Mouse (Mus musculus) heart, postnatal 10 days (tissue): ENCODE measurements around the gene Rln1. TPM values are rescaled to one million over a fixed set of nuclear protein-coding genes. Genes with fewer than 3 reads are reported as not detected.

Source experiments
- DNase-seq, 2 experiments: peaks; one replicate each; pipeline ENCODE4 v3.0.0; 2021
- intact Hi-C: fragments of 180-260 bp; cut with DNase I; formaldehyde crosslinking; loops from one replicate; pipeline ENCODE4 v1.15.1; 2025
- total RNA-seq, 2 experiments: library from RNA; stranded (reverse); gene quantifications; 2 replicates each; pipeline ENCODE4 v1.2.3; 2021

Gene Rln1
- total RNA-seq: not detected

- peak; percentile 14 to 51 for DNase-seq
- intact Hi-C loops: no loop called here
Observed at GRCm38 (mm10) chr19:29334068-29334745, at the start of gene Rln1. Gene Rln1, minus strand, starts transcription at chr19:29334670.

GRCm38 (mm10) chr19:29383368-29383767, 48.9 kb upstream of the Rln1 start:
- no peak for DNase-seq
- intact Hi-C loops: no loop called here

DNA sequence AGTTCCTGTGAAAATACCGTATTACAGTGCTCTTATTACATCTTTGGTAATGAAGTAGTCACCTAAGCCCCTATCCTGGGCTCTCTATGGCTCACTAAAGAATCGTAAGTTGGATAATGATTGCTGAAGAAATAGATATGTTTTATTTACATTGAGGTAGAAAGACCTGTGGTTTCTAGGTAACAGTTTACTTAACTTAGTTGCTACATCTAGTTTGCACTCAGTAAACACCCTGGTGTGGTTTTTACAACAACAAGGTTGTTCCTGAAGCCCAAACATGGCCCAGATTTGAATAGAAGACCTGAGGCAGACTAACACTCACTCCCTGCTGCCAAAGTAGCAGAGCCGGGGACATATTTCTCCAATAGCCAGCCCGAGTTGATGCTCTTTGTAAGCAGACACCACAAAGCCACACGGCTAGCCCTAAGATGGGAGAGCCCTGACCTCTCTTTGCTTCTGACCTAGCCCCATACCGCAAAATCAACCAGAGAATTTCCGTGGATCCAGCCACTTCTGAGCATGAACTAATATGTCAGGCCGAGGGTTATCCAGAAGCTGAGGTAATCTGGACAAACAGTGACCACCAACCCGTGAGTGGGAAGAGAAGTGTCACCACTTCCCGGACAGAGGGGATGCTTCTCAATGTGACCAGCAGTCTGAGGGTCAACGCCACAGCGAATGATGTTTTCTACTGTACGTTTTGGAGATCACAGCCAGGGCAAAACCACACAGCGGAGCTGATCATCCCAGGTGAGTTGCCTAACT, 45.6 kb upstream of the Rln1 start:
- intact Hi-C loops: no loop called here
- DNase-seq: no peak

GRCm38 (mm10) chr19:29376382-29376781, 41.9 kb upstream of the Rln1 start:
- no peak for DNase-seq
- intact Hi-C loops: no loop called here

DNA sequence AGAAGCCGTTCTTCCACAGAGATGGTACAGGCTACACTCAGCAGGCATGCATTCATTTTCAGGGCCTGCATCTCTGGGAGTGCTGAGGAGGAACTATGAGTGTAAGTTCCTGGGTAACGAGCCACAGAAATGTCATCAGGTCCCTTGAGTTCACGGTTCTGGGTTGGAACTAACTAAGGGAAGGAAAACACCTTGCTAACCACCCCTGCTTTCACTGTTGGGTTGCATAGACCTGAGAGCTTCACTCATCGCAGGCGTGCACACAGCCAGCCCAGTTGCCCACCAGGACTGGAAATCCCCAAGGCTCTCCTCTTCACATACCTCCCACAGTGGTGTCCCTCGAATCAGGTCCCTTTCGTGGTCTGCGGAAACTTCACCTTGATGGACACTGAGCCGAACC, 40.5 kb upstream of the Rln1 start:
- DNase-seq: no peak
- intact Hi-C loops: no loop called here

GRCm38 (mm10) chr19:29373438-29373837, 39.0 kb upstream of the Rln1 start:
- intact Hi-C loops: no loop called here
- no peak for DNase-seq

GRCm38 (mm10) chr19:29372621-29373020, 38.2 kb upstream of the Rln1 start:
- intact Hi-C loops: no loop called here
- no peak for DNase-seq

GRCm38 (mm10) chr19:29372138-29372537, 37.7 kb upstream of the Rln1 start:
- intact Hi-C loops: no loop called here
- DNase-seq: peak in 1 of 2 experiments; percentile 27

GRCm38 (mm10) chr19:29371284-29372081, 37.0 kb upstream of the Rln1 start:
- DNase-seq: no peak

GRCm38 (mm10) chr19:29370545-29371283, 36.2 kb upstream of the Rln1 start:
- DNase-seq: no peak
- intact Hi-C loops: no loop called here

More at GRCm38 (mm10) chr19:29371284-29372081, 37.0 kb upstream of the Rln1 start:
- intact Hi-C loops: no loop called here

DNA sequence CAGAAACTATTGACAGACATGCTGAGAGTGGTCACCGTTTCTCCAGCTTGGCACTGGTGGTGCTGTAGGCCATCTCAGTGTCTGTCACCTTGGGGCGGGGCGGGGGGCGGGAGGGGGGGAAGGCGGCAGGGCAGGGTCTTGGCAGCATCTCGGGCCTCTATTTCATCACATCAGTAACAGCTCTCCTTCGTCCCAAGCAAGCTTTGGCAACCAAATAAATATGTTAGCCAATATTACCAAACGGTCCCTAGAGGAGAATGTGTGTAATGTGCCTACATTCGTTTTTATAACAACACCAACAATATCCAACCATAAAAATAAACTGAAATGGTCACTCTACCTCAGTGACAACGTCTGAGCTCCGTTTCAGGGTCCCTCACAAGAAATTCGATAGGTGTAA, 35.6 kb upstream of the Rln1 start:
- DNase-seq: no peak
- intact Hi-C loops: no loop called here

- intact Hi-C loops: no loop called here
Observed at GRCm38 (mm10) chr19:29368671-29369309, 34.3 kb upstream of the Rln1 start.

DNA sequence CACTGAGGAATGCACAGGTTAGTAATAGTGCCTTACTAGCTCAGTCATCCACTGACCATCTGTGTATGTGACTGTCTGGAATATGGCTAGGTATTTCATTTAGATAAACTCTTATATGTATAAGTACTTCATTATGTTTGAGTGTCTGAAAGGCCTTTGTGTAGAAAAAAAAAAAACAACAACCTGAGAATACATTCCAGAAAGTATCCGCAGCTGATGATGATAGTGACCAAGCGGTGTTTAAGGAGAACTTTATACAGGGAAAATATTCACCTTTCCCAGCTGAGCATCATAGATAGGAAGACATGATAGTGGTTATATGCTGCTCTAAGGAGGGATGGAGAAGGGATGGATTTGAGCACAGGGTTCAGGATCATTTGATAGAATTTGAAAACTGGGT, 33.6 kb upstream of the Rln1 start:
- DNase-seq: no peak
- intact Hi-C loops: no loop called here

More at GRCm38 (mm10) chr19:29368671-29369309, 34.3 kb upstream of the Rln1 start:
- no peak for DNase-seq

DNA sequence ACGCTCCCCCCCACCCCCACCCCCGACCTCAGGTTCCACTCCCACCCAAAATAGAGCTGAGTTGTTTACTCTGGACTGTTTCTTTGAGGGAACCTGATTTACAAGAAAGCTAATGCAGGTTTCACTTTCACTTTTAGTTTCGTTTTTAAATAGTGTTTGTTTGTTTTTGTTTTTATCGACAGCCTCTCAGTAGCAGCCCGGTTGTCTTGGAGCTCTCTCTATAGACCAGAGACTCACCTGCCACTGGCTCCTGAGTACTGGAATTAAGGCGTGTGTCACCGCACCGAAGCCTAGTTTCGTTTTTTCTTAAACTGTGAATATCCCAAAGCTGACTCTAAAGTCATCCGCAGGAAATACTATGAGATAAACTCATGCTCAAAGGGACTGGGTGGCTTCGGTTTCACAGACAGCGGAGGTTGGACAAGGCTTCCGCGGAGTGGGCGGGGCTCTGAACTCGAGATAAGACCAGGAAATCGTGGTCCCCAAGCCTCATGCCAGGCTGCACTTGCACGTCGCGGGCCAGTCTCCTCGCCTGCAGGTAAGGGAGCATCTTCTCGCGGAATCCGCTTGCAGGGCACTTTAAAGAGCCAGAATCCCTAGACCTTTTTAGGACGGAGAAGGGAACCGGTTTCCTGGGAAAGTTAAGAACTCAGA, 32.6 kb upstream of the Rln1 start, which contains the start of the genes Plgrkt and Cd274:
Gene Plgrkt (minus strand): TSS at position 422 of the 654 bp plus-strand sequence.
Gene Cd274 (plus strand): TSS at position 487 of the 654 bp plus-strand sequence.
- intact Hi-C loops: no loop called here
- DNase-seq: peak; percentile 79

GRCm38 (mm10) chr19:29366226-29366968, 31.9 kb upstream of the Rln1 start:
- DNase-seq: peak in 1 of 2 experiments; percentile 25
- intact Hi-C loops: no loop called here

- DNase-seq: no peak
- intact Hi-C loops: no loop called here
Observed at GRCm38 (mm10) chr19:29365105-29365504, 30.6 kb upstream of the Rln1 start.

DNA sequence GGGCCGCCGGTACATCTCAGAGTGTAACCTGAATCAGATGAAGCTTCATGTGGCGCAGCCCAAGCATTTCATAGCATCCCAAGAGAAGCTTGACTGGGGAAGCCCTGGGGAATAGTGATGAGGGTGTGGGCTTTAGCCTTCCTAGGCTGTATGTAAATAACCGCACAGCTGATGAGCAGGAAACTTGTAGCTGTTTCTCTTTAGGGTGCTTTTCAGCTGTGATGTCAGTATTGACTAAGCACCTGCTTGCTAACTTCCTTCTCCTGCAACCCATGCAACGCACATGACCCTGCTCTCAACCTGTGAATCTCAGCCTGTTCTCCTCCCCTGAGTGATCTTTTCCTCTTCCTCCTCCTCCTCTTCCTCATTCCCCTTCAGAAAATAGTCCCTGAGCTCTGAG, 29.6 kb upstream of the Rln1 start:
- intact Hi-C loops: no loop called here
- DNase-seq: no peak

DNA sequence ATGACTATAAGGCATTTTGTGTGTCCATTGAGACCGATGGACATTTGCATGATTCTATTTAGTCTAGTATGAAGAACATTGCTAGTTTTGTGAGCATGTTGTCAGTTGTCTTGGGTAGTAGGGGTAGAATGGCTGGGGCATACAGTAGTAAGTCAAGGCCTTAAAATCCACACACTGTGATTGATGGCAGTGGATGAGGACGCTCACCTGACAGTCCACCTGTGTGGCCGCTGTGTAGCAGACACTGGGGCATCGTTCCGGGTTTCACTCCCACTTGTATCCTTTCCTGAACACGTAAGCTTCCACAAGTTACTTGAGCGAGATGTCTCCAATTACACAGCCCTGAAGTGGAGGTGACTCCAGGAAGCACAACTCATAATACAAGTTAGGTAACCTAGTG, 29.1 kb upstream of the Rln1 start:
- intact Hi-C loops: no loop called here
- DNase-seq: no peak
